Mouse (Mus musculus): ENCODE results near the gene Cd300lg. TPM values are rescaled to one million over a fixed set of nuclear protein-coding genes. Genes with fewer than 3 reads are reported as not detected.

The Cd300lg gene
- total RNA-seq, 2 experiments from 2014 or later, result not detected

GRCm38 (mm10) chr11:102051541-102051940 is 10.2 kb downstream of the Cd300lg start:
- DNase-seq (ENCODE audit: low spot score in 2 of 2), result no peak

DNA sequence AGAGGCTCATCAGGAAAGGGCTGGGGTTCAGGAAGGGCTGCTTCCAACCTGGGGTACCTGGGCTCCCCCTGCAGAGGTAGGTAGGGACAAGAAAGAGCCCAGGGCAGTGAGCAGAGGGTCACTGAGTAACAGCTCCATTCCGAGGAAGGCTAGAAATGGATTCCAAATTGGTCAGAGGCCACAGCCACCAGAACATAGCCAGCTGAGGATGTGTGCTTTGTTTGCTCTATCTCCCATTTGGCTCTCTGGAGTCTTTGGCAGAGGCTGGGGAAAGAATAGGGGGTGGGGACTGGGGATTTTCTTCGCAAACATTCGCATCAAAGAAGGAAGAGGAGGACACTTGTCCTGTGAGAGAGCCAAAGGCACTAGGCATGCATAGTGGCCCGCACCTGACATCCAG is 10.6 kb downstream of the Cd300lg start:
- DNase-seq (ENCODE audit: low spot score in 2 of 2), result no peak

DNA sequence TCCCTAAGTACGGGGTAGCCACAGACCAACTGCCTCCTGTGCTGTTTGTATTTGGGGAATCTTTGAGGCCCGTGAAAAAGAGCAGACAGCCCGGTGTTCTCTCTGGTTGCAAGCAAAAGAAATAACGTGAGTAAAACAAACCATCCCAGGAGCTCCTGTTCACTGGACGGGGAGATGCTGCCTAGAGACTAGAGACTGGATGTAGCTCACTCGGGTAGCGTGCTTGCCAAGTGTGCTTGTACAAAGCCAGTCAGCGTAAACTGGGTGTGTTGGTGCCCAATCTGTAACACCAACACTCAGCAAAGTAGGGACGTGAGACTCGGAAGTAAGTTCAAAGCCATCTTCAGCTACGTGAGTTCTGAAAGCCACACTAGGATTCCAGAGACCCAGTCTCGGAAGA is 11.4 kb downstream of the Cd300lg start:
- no peak for DNase-seq (ENCODE audit: low spot score in 2 of 2)

DNA sequence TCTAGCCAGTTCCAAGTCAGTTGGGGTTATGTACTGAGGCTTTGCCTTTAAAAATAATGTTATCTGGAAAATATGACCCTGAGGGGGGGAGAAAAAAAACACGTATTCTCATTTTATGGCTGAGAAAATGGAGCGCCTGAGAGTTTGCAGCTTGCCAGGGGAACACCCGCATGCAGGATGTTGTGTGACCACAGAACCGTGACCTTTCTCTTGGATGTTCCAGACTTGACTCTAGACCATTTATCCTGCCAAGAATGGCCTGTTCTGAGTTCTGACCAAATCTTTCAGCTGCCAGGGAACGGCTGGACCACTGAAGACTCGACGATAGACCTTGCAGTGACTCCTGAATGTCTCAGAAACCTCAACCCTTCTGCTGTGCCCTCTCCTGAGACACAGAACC is 11.9 kb downstream of the Cd300lg start:
- DNase-seq (ENCODE audit: low spot score in 2 of 2), result no peak

- peak; percentile 39 to 73 for DNase-seq (ENCODE audit: low spot score in 2 of 2)
These were observed 12.5 kb downstream of the Cd300lg start for GRCm38 (mm10) chr11:102053847-102054246.

DNA sequence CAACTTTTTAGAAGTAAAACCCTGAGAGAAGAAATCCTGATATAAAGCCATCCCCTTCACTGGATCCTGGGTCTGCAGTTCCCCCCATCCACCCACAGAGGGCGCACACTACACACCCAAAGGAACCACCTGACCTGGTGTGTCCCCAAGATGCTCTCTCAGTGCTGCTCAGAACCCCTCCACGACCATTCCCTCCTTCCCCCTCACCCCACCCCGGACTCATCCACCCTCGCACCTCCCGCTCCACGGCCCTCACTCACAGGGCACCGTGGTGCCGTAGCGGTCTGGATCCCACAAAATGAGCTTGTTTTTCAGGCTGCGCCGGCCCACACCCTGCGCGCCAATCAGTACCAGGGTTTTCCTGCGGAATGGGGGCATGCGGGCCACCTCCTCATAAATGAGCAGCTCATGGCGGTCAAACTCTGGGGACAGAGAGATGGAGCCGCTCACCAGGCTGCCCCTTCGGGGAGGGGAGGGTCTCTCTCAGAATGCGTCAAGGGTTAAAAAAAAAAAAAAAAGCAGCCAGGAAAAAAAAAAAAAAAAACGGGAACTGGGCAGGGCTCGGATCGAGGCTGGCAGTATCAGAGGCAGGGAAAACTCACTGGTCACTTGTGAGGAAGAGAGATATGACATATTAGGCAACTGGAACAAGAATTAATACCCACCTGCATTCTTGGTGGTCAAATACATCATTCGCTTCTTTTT is 20.1 kb downstream of the Cd300lg start:
- DNase-seq (ENCODE audit: low spot score in 2 of 2), result peak; percentile 61 to 90

DNA sequence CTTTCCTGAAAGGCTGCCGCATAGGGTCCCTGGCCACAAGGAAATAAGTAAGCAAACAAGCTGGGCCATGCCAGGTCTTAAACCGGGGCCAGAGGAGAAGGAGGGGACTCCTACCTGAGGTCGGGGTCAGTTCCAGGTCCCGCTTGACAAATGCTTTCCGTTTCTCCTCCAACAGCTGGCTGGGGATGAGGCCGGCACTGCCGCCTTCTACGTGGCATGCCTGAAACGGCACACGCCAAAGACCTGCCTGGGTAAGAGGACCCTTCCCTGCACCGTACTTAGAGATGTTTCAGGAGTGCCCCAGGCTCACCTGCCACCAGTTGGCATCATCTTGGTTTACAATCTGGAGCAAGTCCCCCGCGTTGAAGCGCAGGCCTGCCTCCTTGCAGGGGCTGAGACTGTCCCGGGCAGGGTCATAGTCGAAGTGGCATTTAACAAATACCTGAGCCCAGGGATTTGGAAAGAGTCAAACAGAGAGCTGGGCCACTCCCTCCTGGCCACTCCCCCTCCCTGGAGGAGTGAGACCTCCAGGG is 20.7 kb downstream of the Cd300lg start:
- no peak for DNase-seq (ENCODE audit: low spot score in 2 of 2)

- DNase-seq (ENCODE audit: low spot score in 2 of 2), result no peak
These were observed 21.8 kb downstream of the Cd300lg start for GRCm38 (mm10) chr11:102063076-102063475.

DNA sequence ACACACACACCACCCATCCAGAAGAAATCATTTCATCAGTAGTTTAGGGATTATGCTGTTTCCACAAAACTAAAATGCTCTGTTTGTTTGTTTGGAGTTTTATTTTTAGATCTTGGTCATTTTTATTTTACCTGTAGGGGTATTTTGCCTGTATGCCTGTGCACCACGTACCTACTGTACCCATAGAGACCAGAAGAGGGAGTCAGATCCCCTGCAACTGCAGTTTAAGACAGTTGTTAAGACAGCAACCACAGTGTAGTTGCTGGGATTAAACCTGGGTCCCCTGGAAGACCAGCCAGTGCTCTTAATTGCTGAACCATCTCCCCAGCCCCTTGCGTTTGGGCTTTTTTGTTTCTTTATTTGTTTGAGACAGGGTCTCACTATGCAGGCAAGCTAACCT is 27.7 kb downstream of the Cd300lg start:
- DNase-seq (ENCODE audit: low spot score in 2 of 2), result no peak

GRCm38 (mm10) chr11:102069633-102070032 is 28.3 kb downstream of the Cd300lg start:
- peak; percentile 54 to 76 for DNase-seq (ENCODE audit: low spot score in 2 of 2)

DNA sequence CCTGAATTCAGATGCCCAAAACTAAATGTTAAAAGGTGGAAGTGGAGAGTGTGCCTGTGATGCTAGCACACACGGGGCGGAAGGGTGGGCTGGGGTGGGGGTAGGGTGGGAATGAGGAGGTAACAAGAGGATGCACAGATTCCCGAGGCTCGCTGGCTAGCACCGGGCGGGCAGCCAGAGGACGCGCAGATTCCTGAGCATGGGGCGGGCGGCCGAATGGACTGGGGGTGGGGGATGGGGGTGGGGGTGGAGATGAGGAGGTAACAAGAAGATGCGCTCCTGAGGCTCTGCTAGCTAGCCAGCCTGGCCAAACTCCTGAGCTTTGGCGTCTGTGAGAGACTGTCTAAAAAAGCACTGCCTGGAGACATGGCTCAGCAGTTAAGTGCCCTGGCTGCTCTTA is 29.1 kb downstream of the Cd300lg start:
- no peak for DNase-seq (ENCODE audit: low spot score in 2 of 2)

GRCm38 (mm10) chr11:102072729-102073128 is 31.4 kb downstream of the Cd300lg start:
- no peak for DNase-seq (ENCODE audit: low spot score in 2 of 2)

DNA sequence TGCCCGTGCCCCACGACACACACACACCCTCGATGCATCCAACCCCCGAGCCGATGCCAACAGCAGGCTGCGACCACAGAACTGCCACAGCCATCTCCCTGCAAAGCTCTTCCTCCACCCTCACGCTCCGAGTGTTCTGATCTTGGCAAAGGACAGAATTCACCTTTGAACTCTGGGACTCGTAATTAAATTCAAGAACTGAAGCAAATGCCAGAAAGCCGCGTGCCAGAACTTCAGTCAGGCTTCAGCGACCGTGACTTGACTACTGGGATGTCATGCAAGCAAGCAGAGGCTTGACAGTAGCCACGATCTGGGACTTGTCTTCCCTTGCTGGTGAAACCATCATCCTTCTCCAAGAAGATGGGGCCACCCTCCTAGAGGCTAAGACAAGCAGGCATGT is 32.4 kb downstream of the Cd300lg start:
- DNase-seq (ENCODE audit: low spot score in 2 of 2), result no peak

DNA sequence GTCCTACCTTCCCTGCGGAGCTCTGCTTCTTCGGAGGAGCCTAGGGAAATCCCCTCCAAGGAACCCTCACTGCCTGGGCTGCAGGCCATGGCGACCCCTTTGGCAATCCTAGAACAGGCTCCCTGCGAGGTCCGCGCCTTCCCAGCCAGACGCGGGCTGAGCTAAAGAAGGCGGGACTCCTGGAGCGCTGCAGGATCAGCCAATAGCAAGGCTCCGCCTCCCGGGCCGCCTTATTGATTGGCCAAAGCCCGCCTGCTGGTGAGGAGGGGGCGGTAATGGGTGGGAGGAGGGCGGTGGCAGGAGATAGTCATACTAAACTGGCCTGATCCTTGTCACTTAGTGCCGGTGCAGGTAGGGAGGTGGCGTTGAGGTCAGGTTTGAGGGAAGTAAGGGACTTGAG is 41.0 kb downstream of the Cd300lg start:
- DNase-seq (ENCODE audit: low spot score in 2 of 2), result peak; percentile 79 to 88

GRCm38 (mm10) chr11:102083193-102083592 is 41.9 kb downstream of the Cd300lg start:
- no peak for DNase-seq (ENCODE audit: low spot score in 2 of 2)

DNA sequence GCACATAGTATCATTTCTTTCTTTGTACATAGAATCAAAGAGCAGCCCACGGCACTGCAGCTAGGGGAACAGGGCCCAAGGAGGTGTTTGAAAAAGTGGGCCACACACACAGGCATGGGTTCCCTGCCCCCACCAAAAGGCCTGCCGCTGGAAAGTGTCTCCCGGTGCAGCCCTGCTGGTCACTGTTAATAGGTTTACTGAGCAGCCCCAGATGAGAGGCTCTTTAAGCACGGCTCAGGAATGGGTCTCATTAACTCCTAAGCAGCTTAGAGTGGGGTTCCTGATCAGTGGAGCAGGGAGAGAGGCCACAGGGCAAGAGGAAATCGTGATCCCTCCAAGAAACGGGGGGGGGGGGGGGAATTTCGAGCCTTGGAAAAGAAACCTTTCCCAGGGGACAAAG is 42.9 kb downstream of the Cd300lg start:
- no peak for DNase-seq (ENCODE audit: low spot score in 2 of 2)

DNA sequence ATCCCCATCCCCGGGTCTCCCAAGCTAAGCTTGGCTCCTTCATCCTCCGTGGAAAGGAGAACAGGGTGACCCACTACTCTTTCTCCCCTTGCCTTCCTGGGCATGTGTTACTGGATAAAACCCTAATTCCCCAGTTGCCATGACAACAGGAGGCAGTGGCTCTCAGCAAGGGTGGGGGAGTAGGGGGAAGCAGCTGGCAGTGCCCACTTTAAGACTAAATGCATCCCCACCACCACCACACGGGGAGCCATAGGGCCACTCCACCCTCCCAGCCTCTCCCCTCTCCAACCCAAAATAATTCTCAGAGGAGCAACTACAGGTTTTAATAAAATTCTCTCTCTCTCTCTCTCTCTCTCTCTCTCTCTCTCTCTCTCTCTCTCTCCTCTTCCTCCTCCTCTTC is 45.0 kb downstream of the Cd300lg start:
- peak; percentile 80 to 86 for DNase-seq (ENCODE audit: low spot score in 2 of 2)

DNA sequence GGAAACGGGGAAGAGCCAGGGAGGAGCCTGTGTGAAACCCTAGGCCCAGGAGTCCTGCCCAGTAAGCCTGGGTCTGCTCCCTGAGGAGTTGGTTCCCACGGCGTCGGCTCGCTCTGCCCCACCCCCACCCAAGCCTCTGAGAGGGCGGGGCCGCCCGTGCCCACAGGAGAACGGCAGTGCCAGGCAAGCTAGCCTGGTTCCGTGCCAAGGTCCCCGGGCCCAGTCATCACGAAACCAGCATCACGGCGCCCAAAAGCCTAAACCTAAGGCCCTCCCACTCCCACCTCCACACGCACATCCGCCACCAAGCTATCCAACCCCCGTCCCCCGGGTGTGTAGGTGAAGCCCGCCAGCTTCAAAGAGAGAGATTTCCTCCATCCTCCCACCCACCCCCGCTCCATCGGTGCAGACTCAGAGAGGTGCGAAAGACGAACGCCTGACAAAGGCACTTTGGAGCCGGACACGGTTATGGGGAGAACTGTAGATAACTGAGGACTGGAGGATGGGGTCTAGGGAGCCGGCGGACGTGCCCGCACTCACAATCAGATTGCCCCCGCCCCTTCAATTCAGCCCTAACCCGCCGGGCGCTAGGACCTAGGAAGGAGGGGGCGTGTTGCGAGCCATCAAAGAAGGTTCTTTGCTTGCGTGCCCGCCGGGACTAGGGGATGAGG is 45.9 kb downstream of the Cd300lg start:
- DNase-seq (ENCODE audit: low spot score in 2 of 2), result peak; percentile 72 to 89

DNA sequence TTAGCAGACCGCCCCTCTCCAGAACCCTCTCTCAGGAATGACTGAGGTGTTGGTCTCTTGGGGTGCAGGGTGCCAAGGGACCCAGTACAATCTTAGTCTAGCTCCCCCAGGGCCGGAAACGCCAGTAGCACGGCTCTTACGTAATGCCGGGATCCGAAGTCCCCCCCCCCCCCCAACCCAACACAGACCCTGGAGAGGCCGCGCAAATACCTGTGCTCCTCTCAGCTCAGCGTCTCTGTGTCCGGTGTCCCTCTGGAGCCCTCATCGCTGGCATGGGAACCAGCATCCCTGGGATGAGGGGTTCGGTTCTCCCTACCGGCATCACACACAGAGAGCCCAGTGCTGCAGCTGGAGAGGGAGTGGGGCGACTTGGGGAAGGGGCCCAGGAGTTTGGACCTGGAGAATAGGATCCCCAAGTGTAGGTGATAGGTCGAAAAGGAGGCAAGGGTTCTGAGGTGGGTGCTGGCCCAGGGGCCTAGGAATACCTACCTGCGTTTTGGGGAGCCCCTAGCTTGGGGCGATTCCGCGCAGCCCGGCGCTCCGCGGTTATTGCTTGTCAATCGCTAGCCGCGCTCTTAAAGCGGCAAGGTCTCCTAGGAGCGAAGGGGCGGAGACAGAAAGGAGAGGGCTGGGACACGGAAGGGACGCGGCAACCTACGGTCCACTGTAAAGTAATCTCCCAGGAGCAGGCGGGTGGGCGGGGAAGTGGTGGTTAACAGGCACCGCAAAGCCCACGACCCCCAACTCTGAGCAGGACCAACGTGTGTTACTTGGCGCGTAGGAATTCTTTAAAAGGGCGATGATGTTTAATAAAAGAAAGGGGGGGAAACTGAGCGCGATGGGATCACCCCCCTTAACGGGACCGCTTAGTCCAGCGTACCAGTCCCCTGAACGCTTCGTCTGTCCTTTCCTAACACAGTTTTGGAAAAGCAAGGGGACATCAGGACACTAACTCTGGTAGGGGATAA is 46.9 kb downstream of the Cd300lg start, which contains the start of gene Mpp2:
Mpp2 (minus strand) TSS at position 585 of the 968 bp plus-strand sequence.
- peak; percentile 74 to 78 for DNase-seq (ENCODE audit: low spot score in 2 of 2)

GRCm38 (mm10) chr11:102089088-102089808 is 47.9 kb downstream of the Cd300lg start:
- DNase-seq (ENCODE audit: low spot score in 2 of 2), result peak in 1 of 2 experiments; percentile 78

DNA sequence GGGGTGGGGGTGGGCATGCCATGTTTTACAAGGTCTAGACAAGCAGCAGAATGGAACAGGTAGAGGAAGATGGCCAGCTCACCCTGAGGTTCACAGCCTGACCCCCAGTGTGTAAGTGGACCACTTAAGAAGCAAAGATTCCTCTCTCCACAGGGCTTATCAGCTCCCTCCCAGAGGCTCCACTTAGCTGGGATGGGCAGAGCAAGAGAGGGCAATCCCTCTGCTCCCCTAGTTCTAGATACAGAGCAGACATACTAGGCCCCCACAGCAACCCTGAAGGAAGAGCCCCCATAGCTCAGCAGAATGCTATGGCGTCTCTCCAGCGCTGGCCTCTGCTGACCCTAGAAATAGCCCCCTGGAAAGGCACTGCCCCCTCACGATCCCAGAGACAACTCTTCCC is 54.4 kb downstream of the Cd300lg start:
- no peak for DNase-seq (ENCODE audit: low spot score in 2 of 2)
